Mouse (Mus musculus) frontal cortex, postnatal 14 days (tissue): ENCODE results near the gene Il12rb1.

Experiments used
- DNase-seq, 2 experiments: peaks; one replicate each; pipeline ENCODE4 v3.0.0; 2022; ENCODE audit warnings: low spot score in 2 of 2

Gene Il12rb1

DNA sequence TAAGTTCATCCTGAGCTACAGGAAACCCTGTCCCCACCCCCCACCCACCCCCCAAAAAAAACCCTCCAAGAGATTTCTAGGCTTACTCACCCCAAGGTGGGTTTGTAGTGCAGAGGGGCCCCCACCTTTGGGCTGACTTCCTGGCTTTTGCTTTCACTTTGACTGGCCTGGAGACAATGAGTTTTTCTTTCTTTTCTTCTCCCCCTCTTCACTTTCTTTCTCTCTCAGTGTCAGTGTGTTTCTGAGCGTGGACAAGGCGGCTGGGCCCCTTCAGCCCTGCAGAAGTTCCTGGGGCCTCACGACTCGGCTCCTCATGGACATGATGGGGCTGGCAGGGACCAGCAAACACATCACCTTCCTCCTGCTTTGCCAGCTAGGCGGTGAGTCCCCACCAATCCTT is at the start of gene Il12rb1:
Gene Il12rb1, plus strand, starts transcription at position 211 of the 400 bp plus-strand sequence.
- DNase-seq, result no peak

DNA sequence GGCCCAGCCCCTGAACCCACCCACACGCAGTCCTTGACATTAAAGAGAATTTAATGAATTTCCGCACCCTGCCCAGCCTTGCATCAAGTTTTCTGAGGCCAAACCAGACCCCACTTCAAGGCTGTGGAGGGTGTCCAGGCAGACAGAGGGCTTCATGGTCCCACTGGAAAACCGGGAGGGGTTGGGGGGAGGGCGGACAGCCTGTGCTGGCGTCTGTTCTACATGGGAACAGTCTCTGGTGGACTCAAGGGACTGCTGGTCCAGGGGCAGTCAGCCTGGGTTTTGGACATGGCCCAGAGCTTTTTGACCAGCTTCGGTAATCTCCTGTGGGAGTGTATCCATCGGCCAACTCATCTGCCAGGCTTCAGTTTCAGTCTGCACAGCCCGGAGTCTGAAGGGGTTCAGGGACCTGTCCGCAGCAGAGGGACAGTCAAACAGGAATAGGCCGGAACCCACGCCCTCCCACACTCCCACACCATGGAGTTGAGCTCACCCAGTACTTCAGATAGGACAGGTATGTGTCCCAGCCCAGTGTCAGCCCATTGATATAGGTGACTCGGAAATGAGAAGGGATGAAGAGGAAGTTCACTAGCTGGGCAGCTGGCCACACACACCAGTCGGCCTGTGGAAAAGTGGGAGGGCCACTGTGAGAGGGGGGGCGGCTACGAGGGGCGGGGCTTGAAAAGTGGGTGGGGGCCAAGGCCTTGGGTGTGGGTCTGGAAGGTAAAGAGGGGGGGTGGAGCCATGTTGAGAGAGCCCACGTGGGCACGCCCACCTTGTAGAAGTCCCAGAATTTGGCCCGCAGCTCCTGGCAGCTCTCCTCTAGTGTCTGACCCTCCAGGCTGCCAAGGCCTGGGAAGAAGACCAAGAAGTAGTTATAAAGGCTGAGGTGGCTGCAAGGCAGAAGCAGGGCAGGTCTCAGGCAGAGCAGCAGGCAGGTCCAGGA is 49.4 kb upstream of the Il12rb1 start:
- DNase-seq, result peak in 1 of 2 experiments; percentile 32

DNA sequence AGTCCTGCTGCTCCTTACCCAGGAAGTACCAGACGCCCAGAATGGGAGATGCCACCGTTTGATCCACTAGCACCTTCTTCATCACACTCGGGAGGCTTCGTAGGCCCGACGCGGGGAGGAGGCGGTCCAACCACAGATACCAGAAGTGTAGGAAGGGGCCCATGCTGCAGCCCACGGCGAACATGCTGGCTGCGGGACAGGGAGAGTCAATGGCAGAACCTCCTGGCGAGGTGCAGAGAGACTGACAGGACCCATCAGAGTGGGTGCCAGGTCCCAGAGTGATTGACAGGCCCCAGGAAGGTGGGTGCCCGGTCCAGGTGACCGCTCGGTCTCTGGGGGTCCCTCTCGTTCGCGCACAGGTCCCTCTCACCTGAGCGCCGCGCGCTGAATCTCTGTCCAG is 47.9 kb upstream of the Il12rb1 start:
- DNase-seq, result no peak

DNA sequence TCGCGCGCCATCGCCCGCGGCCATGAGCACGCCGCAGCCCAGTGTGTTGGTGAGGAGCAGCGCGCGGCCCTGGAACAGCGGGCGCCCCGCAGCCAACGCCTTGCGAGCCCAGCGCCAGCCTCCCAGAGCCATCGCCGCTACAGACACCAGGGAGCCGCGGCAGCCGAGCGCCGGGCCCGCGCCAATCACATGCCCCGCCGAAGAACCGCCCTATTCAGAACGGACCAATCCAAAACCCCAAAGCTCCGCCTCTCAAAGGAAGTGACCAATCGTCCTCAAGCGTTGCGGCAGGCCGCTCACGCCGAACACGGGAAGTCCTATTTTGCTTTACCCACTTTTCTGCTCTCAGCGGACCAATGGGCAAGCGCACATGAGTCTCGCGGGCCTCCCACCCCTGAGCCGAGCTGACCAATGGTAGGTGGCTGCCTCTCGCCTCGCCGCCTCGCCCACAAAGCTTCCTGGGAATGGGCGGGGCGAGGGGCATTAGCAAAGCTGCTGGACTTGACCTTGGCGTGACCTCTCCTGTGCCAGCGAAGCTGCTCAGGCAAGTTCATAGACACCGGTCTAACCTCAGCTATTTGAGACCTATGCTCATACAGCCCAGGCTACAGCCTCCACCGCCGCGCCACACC is 47.4 kb upstream of the Il12rb1 start, which contains the start of gene Mpv17l2:
Gene Mpv17l2, minus strand, starts transcription at position 172 of the 632 bp plus-strand sequence.
- DNase-seq, result peak; percentile 95 to 98

DNA sequence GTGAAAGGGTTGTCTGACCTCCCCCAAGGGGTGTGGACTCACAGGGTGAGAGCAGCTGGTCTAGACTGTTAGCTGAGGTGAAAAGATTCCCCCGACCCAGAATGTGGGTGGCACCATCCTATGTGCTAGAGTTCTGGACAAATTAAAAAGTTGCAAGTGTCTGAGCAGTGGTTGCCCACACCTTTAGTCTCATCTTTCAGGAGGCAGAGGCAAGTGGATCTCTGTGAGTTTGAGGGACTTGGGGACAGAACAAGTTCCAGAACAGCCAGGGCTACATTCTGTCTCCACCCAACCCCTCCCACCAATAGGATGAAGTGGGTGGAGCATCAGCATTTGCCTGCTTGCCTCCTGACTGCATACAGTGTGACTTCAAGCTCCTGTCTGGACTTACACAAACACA is 46.1 kb upstream of the Il12rb1 start:
- no peak for DNase-seq

DNA sequence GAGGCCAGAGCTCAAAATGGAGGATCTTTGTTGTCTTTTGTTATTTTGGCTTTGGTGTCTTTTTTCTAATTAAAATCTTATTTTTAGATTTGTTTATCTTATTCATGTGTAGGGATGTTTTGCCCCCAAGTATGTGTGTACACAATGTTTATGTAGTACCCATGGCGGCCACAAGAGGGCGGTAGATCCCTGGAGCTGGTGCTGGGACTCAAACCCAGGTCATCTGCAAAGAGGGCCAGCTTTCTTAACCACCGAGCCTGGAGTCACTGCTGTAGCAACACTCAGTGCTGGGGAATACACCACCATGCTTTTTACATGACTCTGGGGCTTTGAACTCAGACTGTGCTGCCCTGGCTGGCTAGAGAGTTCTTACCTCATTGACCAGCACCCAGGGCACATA is 44.9 kb upstream of the Il12rb1 start:
- DNase-seq, result peak in 1 of 2 experiments; percentile 55

DNA sequence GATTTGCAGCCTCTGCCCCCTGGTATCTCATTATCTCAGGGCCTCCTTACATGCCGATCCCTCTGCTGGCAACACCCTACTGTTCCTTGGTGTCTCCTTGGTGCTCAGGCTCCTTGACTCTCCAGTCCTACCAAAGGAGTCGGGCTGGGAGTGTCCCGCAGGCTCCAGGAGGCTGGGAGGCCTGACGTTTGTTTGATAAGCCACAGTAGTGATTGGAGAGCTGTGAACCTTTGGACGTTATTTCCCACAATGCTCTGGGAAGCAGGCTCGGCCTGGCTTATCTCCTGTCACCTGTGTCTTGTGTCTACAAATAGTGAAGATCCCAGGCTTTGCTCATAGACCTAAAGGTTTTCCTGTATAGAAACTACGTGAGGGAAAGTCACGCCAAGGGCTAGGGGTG is 44.2 kb upstream of the Il12rb1 start:
- DNase-seq, result no peak

DNA sequence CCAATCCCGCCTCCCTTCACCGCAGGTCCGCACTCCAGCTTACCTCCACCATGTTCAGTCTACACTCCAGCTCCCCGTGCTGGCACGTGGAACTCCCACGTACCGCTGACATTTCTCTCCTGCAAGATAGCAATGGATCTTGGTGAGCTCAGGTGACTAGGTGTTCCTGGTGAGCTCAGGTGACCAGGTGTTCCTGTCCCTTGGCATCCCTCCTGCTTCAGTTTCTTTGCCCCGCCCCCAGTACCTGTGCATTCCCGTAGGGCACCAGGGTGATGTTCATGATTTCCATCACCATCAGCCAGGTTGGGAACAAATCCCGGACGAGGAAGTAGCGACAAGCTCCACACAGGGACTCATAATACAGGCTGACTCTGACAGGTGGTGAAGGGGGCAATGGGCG is 43.6 kb upstream of the Il12rb1 start:
- no peak for DNase-seq

DNA sequence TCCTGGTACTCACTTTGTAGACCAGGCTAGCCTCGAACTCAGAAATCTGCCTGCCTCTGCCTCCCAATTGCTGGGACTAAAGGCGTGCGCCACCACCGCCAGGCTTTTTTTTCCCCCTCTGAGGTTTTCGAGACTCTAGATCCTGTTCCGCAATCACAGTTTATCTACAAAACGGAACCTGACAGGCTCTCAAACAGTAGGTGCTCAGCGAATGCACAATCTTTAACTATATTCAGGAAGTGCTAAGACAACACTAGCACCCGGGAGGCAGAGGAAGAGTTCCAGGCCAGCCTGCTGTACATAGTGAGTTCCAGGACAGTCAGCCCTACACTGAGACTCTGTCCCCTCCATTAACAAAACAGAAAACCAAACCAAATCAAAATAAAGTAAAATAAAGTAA is 42.9 kb upstream of the Il12rb1 start:
- DNase-seq, result no peak

DNA sequence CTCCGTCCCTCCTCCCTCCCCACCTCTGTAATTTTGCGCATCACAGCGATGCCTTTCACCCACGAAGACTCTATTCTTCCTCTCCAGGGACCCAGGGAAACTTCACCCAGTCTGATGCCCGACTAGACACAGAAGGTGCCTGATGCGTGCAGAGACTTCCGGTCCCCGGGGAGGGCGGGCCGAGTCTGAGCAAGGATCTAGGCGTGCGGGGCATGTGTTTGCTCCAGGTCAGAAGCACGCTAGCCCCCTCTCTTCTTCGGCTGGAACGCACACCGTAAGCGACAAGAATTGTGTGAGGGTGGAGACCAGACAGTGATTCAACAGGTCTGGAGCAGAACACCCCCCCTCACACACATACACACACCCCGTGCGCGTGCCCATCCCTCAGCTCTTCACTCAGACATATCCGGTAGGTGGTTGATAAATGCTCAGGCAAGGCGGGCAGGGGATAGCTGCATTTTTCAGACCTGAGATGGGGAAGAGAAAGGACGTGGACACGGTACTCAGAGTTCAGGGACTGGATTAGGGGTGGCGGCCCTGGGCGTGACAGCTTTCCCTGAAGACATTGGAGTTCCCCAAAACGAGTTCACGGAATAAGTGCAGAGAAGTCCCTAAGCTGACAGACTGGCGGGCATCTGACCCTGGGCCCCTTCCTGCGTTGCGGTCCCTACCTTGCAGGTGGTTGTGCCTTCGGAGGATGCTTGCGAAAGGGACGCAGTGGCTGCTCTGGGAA is 42.2 kb upstream of the Il12rb1 start:
- no peak for DNase-seq

DNA sequence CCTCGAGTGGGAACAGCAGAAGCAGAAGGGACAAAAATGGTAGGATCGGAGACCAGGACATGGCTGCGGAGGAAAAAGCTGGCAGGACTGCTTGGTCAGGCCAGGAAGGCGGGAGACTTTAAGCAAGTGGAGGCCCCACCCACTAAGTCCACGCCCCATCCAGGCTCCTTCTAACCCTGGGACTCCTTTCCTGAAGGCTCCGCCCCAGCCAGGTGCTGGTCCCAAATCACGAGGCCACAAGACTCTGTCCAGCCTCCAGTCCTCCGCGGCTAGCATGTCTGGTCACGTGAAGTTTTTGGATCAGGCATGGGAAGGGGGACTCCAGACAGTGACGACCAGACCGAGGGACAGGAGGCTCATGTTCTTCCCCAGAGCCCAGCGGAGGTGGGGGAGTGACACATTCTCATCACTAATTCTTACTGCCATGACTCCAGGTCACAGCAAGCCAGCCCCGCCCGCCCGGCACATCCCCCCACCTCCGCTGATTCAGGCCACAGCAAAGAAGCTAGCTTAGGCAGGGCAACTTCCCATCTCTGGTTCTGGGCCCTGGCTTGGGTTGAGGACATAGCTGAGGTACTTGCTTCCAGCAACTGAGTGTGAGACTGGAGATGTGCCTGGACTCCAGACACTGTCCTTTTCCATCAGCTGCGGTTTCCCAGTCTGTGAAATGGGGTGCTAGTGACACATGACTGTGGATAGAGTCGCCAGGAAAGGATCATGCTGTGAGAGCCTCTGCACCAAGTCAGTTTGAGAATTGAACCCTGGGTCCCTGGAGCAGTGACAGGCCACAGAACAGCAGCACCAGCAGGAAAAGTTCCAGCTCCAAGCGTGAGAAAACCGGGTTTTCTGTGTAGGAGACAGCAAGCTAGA is 41.4 kb upstream of the Il12rb1 start:
- DNase-seq, result no peak

DNA sequence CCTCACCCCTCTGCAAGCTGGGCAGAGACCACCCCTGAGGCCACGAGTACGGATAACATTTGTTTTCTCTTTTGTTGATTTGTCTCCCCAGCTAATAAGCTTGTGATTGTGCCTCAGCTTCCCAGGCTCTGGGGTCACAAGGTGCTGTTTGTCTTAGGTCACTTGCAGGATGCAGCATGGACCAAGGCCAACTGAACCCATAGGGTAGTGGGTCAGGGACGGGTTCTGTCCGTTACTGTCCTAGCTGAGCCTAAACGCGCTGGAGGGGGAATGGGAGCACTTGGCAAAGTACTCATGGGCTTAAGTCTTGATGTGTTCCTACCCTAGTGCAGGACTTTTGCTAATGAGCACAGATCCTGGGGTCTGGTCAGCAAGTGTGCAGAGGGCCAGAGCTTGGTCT is 40.7 kb upstream of the Il12rb1 start:
- DNase-seq, result no peak

DNA sequence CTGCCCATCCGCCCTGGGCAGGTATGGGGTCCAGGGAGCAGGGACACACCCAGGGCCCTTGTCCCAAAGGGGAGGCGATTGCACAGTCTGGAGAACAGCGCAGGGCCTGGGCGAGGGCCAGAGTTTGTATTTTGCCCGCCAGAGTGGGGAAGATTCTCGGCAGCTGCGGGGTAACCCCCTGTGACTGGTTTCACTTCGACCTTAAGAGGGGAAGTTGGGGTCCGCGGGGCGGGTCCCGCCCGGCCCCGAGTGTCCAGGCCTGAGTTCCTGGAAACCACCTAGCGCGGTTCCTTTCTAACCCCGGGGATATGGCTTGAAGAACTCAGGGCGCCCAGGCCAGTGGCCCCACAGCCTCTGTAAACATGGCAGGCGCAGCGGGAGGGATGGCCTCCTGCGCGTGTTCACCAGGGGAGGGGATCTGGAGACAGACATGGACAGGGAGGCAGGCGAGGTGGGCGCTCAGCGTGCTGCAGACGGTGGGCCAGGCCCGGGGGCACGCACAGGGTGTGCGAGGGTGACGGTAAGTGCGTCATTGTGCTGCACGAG is 39.9 kb upstream of the Il12rb1 start:
- DNase-seq, result no peak

DNA sequence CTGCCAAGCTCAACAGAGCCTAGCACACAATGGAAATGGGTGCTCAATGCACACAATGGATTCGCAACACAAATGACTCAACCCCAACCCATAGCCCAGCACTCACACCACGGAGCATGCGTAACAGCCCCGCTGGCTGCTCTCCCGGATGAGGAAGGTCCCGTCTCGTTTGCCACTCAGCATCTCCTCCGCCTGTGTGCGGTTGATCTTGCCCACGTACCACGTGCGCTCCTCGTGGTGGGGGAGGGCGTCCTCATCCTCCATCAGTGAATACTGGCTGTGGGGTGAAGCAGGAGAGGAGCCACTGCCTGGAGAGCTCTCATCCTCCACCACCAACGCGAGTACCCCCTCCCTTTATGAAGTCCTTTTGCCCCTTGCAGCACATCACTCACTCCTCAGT is 39.3 kb upstream of the Il12rb1 start:
- DNase-seq, result no peak

DNA sequence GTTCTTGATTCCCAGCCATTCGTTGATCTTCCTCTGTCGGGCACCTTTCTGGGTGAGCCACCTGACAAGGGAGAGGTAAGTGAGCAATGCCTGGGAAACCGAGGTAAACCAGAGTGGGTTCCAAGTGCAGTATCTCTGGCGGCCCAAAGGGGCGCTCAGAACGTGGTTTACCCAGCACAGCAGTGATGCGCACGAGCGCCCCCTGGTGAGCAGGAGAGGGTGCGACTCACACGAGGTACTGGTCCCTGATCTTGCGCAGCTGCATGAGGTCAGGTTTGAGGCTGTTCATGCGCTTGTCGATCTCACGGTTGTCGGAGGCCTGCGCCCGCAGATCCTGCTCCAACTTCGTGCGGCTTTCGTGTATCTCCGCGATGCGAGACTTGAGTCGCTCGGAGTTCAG is 38.9 kb upstream of the Il12rb1 start:
- DNase-seq, result peak; percentile 90 to 94

DNA sequence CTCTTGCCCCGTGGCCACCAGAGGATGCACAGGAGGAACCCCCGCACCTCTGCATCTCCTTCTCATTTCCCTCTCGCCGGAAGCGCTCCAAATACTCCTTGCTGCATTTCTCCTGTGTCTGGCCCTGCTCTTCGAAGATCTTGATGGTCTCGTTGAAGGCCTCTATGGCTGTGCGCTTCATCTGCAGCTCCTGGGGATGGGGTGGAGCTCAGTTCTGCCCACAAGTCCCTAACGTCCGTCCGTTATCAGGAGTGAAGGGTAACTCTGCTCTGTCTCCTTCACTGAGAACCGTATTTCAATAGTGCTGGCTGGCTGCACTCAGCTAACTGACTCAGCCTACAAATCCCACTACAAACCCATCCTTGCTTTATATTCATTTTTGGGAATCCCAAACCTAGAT is 38.4 kb upstream of the Il12rb1 start:
- DNase-seq, result no peak

DNA sequence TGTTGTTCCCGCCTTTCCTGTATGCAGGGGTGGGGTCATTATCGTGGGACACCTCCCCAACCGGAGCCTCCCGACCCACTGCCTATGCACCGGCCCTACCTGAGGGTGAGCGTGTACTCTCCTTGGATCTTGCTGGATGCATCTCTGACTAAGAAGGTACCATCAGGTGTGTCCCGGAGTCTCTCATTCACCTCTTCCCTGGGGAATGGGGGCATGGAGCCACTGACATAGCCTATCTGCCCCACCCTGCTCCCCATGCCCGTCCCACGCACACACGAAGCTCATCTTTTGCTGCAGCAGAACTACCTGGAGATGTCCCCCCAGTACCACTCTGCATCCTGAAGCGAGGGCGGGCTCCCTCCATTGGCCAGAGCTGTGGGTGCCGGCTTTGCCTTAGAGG is 37.5 kb upstream of the Il12rb1 start:
- DNase-seq, result no peak

DNA sequence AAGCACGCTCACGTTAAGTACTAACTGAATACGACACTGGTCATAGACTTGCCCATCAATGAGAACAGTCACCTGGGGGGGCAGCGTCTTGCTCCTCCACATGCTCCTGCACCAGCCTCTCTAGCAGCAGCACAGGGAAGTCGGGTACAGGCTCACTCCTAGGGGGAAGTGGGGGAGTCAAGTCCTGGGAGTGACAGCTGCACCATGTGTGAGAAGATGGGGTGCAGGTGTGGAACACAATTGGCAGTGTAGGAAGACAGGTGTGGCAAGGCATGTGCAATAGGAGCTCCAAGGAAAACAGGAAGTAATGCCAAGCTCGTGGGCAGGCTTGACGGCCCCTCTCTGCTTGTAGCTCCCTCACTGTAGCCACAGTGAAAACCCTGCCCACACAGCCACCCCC is 37.0 kb upstream of the Il12rb1 start:
- no peak for DNase-seq

DNA sequence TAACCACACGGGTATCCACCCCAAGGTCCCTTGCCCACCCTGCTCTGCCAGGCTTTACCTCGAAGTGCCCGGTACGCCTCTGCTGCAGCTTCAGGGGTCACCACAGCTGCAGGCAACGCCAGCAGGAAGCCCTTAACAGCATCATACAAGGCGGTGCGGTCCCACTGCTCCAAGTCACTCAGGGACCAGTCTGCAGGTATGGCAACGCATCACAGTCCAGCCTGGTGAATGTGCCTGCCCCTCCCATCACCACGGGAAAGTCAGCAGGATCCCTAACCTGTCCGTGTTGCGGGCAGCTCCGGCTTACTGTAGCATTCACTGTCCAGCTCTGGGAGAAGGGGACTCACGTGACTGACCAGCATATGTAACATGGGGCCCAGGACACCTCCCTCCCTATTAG is 36.2 kb upstream of the Il12rb1 start:
- DNase-seq, result no peak

DNA sequence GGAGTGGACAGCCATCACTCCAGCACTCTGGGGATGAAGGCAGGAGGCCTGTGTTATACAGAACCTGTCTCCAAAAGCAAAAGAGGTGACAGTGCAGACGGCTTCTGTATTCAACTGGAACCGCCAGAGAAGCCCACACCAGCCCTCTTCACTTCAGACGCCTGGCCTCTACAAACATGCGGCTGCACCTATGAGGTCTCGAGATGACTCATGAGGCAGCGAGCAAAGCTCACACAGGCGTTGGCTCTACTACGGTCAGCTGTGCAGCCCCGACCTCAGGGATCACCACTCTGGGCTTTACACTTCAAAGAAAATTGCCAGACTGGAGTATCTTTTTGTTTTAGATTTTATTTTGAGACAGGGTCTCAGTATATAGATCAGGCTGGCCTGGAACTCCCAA is 35.4 kb upstream of the Il12rb1 start:
- no peak for DNase-seq

DNA sequence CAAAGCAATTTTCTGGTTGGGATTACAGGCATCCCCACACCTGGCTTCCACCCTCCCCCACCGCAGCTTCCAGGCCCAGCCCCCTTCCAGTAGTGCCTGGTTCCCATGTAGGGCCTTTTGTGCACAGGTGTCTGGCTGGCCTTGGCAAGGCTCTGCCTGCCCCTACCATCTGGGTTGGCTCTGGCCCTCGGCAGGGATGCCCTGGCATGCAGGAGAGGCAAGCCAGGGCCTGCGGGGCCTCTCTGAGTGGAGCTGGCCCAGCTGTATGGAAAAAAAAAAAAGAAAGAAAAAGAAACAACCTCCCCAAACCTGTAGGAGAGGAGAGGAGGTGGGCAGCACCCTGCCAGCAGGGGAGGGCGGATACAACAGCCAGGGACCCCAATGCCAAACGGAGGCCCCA is 34.8 kb upstream of the Il12rb1 start:
- no peak for DNase-seq
